Mouse (Mus musculus): ENCODE measurements at regions not wholly inside any gene's neighbourhood (a gene's known extent, or its start where the extent isn't known, plus 50 kb on each side); places are given as distances from the start of the nearest gene placed in this dataset.

DNA sequence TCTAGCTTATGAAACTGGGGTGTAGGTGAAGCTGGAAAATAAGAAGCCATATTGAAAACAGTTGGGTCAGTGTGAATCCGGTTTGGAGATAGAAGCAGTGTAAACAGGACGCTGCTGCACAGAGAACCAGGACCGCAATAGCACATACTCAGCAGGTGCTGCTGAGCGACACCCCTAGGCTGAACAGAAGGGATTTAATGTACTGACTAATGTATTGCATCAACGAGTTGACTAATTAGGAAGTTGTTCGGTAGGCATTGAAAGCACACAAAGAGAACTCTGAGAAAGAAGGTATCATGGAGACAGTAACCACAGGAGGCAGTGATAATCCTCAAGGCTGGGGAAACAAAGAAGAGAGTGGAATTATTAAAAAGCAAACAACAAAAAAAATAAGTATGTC lies 111.4 kb upstream of the Med14 start:
- TF ChIP-seq CTCF (IDR thresholded peaks at IDR 0.05; ENCODE audit: low read depth, low read length) (no peak), POLR2A (IDR thresholded peaks at IDR 0.05; ENCODE audit: extremely low read depth, insufficient read depth, low read length) (no peak)

Measured in liver, adult 2 months (tissue).